Mouse (Mus musculus): ENCODE data around the gene Ybx2.

Gene Ybx2

DNA sequence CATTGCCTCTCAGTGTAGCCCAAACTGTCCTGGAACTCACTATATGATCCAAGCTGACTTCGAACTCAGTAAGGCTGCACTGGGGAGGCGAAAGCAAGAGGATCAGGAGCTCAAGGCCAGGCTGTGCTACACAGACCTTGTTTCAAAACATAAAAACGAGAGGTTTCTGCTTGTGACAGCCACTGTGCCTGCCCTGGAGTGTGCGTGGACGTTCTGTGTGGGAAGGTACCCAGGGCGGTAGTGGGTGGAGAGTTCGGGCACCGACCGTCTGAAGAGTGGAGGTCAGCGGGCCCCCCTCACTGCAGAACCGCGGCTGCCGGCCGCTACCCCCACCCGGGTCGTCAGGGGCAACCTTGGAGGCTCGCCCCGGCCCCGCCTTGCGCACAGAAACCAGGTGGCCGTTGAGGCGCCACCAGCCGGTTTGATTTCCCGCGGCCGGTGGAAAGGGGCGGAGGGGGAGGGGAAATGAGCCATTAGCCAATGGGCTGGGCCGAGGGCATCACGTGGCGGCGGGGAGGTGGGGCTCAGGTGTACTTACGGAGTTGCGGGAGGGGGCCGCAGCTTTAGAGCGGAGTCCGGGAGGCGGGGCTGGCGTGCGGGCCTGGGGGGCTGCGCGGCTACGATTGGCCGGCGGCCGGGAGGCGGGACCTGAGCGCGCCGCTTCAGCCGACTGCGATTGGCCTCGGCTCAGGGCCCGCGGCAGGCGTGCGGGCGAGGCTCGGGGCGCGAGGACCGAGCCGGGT is at the start of gene Ybx2:
Gene Ybx2, plus strand, starts transcription at position 660 of the 743 bp plus-strand sequence.
- no peak for TF ChIP-seq GATA4 (IDR thresholded peaks at IDR 0.05; ENCODE audit: insufficient replicate concordance, low read length)

DNA sequence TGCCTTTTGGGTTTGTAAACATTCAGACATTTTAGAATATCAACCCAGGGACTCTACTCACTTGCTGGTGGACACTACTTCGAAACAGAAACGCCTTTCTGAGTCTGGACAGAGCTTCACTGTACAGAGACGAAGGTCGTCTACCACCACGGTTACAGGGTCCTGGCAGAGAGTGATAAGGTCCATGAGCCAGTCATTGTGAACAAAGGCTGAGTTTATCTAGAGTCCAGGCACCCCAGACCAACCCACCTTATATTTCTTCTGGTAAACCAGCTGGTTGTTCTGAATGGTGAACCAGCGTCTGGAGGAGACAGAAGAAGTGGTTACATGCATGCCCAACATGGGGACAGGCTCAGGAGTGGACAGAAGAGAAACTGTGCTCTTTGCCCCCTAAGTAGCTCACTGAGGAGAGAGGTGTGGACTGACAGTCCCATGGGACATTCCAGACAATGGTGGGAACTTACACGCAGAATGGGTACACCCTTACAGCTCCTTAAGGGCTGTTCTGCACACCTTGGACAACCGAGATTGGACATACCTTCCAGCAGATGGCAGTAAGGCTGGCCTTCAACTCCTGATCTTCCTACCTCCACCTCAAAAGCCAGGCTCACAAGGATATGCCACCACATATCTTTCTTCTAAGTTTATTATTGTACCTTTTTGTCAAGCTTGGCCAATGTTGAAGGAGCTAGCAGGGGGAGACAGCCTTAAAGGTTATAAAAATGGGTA is 48.5 kb upstream of the Ybx2 start:
- TF ChIP-seq GATA4 (IDR thresholded peaks at IDR 0.05; ENCODE audit: insufficient replicate concordance, low read length): no peak

DNA sequence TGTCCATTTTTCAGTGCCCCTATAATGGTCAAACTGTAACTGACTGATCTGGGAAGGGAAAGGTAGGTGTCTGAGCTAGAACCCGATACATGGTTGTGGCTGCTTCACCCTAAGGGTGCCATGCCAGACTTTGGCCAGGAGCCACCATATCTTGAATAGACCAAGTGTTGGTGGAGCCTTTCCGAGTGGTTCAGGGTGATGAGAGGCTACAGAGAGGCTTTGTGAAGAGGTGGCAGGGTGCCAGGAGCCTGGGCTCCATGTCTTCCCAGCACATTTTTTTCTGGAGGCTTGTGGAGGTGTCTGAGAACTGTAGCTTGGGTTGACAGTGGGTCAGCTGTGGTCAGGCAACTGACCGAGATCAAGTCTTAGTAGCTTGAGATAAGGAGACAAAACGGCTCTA is 44.1 kb upstream of the Ybx2 start:
- TF ChIP-seq GATA4 (IDR thresholded peaks at IDR 0.05; ENCODE audit: insufficient replicate concordance, low read length): no peak

DNA sequence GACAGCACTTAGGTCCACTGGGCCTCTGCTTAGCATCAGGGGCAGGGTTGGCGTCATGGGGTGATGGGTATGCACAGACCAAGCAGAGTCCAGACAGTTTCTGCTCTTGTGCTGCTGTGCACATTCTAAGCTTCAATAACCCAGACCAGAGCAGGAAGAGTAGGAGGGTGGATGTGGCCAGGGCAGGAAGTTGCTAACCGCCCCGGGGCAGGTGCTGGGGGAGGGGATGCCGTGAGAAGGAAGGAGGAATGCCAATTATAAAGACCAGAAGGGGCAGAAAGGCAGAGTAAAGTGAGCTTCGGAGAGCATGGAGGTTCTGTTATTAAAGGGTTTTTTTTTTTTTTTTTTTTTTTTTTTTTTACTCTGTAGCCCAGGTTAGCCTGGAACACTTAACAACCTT is 40.9 kb upstream of the Ybx2 start:
- no peak for TF ChIP-seq GATA4 (IDR thresholded peaks at IDR 0.05; ENCODE audit: insufficient replicate concordance, low read length)

DNA sequence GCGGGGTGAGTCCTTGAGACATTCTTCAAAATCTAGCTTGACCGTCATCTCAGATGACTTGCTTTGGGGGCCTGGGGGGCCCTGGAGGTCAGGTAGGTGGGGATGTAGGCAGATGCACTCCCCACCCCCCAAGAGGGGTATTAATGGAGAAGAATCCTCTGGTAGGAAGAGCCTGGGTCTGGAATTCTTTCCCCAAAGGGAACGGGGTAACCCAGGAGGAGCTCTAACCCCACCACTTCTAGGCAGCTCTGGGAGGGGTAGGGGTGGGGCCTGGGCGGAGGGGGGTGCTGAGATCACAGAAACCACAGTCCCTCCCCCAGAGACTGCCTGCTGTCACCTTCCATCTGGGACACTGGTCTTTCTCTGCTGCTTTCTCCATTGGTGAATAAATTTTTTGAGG is 40.3 kb upstream of the Ybx2 start, which contains the start of gene Acap1:
Gene Acap1, minus strand, starts transcription at position 249 of the 400 bp plus-strand sequence.
- no peak for TF ChIP-seq GATA4 (IDR thresholded peaks at IDR 0.05; ENCODE audit: insufficient replicate concordance, low read length)

DNA sequence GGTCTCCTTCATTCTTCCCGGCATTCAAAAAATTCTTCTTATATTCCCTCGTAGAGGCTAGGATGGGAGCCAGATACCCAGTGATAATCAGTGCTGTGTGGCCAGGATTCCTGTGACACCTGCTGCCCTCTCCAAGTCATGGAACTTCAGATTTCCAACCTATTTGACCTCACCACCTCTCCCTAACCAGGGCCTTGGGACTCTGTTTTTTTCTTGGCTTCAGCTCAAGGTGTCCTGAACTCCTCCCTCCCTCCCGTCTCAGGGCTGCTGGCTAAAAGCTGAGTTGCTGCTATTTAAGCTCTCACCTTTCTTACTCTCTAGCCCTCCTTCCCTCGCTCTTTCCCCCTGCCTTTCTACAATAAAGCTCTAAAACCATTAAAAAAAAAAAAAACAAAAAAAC is 35.7 kb upstream of the Ybx2 start:
- no peak for TF ChIP-seq GATA4 (IDR thresholded peaks at IDR 0.05; ENCODE audit: insufficient replicate concordance, low read length)

DNA sequence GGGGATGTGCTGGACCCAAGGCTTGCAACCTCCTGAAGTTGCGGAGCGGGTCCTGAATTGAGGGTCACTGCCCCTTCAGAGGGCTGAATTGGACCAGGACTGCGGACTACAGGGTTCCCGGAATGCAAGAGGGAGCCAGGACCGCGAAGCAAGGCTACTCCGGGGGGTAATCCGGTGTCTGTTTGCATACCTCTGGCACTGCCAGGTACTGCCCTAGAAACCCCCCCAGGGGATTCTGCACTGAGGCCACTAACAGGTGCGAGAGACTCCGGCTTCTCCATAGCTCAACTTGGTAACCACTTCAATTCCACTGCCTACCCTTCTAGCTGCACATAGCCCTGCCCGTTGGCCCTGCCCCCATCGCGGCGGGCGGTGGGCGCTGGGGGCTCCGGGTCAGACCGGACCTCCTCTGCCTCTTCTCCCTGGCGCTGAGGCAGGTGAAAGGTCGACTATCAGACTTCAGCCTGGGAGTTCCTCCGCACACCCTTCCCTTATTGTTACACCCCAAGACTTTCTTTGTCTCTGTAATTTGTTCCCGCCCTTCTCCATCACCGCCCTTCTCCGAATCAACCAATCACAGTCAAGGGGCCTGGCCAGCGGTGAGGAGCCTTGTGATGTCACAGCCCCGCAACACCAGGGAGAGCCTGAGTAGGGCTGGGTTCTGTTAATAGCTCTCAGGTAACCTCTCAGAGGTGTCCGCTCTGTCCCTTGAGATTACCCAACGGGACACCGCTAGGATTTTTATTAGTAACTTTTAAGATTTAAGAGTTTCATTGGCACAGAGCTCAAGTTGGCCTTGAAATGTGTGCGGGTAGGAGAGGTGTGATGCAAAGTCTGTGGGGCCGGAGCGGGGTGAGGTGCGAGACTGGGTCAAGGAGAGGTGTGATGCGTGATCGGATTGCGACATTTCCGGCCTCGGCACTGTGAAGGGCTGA is 34.9 kb upstream of the Ybx2 start, which contains the start of the genes 2810408A11Rik and Neurl4:
Gene 2810408A11Rik, minus strand, starts transcription at position 517 of the 935 bp plus-strand sequence.
Gene Neurl4, plus strand, starts transcription at position 602 of the 935 bp plus-strand sequence.
- no peak for TF ChIP-seq GATA4 (IDR thresholded peaks at IDR 0.05; ENCODE audit: insufficient replicate concordance, low read length)

DNA sequence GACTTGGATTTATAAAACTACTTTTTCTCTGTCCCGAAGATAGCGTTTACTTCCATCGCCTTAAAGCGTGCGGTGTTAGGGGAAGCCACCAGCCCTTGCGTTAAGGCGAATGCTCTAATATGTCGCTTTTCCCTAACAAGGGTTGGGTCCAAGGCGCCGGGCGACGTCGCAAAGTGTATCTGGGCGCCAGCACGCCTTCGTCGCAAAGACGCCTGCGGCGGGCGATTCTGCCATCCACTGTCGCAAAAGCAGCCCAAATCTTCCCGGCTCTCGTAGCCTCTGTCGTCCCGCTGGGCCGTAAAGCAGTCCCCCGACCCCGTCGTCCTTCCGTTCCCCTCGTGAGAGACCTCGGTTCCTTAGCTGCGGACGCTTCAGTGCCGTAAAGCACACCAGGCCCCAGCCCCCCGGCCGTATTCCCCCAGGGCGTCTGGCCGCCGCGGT is 34.2 kb upstream of the Ybx2 start:
- peak; percentile 75; the same call in 1 of the 2 replicates for TF ChIP-seq GATA4 (IDR thresholded peaks at IDR 0.05; ENCODE audit: insufficient replicate concordance, low read length)

DNA sequence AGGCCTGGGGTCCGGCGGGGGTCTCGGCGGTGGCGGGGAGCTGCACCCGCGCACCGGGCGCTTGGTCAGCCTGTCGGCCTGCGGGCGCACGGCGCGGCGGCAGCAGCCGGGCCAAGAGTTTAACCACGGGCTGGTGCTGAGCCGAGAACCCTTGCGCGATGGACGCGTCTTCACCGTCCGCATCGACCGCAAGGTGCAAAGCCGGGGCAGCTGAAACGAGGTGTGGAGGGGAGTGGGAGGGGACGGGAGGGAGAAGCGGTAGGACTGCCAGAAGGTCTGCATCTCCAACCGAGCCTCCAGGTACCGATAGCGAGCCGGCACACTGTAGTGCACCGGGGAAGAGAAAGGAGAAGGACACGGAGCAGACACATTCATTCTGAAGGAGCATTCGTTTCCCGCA is 33.6 kb upstream of the Ybx2 start:
- no peak for TF ChIP-seq GATA4 (IDR thresholded peaks at IDR 0.05; ENCODE audit: insufficient replicate concordance, low read length)

DNA sequence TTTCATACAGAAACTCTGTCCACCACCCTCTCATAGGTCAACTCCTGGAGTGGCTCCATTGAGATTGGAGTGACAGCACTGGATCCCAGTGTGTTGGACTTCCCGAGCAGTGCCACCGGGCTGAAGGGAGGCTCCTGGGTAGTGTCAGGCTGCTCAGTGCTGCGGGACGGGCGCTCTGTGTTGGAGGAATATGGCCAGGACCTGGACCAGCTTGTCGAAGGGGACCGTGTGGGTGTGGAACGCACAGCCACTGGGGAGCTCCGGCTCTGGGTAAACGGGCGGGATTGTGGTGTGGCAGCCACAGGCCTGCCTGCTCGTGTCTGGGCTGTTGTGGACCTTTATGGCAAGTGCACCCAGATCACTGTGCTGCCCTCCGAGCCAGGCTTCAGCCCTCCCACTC is 32.6 kb upstream of the Ybx2 start:
- no peak for TF ChIP-seq GATA4 (IDR thresholded peaks at IDR 0.05; ENCODE audit: insufficient replicate concordance, low read length)

DNA sequence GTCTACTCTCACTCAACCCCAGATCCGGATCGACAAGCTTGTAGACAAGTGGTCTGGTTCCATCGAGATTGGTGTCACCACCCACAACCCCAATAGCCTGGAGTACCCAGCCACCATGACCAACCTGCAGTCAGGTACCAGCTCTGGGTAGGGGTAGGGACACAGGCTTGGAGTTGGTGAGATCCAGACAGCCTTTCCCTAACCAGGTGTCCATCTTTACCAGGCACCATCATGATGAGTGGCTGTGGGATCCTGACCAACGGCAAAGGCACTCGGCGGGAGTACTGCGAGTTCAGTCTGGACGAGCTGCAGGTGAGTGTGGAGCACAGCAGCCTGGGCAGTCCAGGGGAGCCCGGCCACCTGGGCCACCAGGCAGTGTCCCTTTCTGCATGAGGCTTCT is 31.3 kb upstream of the Ybx2 start:
- no peak for TF ChIP-seq GATA4 (IDR thresholded peaks at IDR 0.05; ENCODE audit: insufficient replicate concordance, low read length)

DNA sequence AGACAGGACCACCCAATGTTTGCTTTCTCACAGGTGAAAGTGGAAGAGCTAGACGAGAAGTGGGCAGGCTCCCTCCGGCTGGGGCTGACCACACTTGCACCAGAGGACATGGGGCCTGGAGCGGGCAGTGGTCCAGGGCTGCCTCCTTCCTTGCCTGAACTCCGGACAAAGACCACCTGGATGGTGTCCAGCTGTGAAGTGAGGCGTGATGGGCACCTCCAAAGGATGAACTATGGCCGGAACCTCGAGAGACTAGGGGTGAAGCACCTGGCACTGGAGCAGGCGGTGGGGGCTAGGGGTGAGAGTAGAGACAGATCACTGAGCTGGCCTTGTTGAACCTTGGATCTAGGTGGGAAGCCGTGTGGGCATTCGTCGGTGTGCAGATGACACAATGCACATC is 27.0 kb upstream of the Ybx2 start:
- no peak for TF ChIP-seq GATA4 (IDR thresholded peaks at IDR 0.05; ENCODE audit: insufficient replicate concordance, low read length)

DNA sequence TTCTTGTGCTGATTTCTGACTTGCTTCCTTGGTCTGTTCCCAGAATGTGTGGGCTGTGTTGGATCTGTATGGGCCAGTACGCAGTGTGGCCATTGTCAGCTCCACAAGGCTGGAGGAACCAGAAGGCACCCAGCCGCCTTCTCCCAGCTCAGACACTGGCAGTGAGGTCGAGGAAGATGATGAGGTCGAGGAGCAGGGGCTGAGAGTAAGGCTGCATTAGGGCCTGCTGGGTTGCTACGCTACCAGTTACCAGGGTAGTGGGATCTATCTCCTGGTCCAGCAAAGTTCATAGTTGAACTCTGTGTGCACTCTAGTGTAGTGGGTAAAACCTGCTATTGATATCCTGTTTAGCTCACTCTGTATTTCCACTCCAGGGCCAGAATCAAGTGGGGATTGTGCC is 26.4 kb upstream of the Ybx2 start:
- TF ChIP-seq GATA4 (IDR thresholded peaks at IDR 0.05; ENCODE audit: insufficient replicate concordance, low read length): no peak

DNA sequence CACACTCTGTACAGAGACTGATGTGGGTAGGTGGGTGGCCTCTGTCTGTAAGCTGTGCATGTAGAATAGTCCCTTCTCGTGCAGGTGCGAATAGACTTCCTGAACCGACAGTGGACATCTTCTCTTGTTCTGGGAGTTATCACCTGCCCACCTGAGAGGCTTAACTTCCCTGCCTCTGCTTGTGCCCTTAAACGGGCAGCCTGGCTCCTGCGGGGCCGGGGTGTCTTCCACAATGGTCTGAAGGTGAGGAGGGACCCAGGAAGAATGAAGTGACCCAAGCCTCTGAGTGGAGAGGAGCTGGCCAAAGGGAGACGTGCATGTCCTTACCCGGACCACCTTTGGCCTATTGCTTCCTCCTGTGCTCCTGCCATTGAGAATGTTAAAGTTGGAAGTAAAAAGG is 25.4 kb upstream of the Ybx2 start:
- TF ChIP-seq GATA4 (IDR thresholded peaks at IDR 0.05; ENCODE audit: insufficient replicate concordance, low read length): no peak
